Mouse (Mus musculus) stomach, embryonic 14.5 days (tissue): ENCODE results near the gene Psat1. TPM values are rescaled to one million over a fixed set of nuclear protein-coding genes. Genes with fewer than 3 reads are reported as not detected.

Source experiments
- ATAC-seq: fragments of 200-750 bp; cut with Nextera tagmentation; 2 replicates; pipeline ENCODE4 v1.8.0; 2017; ENCODE audit warnings: low read depth, moderate TSS enrichment; ENCODE audit not compliant: insufficient number of reproducible peaks, insufficient read depth, low FRiP score
- H3K27ac ChIP-seq: fragments of 300-500 bp; sonication (generic); 2 replicates; pipeline ENCODE4 v1.5.1; 2014; ENCODE audit warnings: mild to moderate bottlenecking, low read length, moderate library complexity, mixed read lengths
- H3K27me3 ChIP-seq: fragments of 300-500 bp; sonication (generic); 2 replicates; pipeline ENCODE4 v1.6.1; 2014; ENCODE audit warnings: low read length, control low read depth, mixed read lengths; ENCODE audit not compliant: control insufficient read depth, insufficient read depth
- H3K36me3 ChIP-seq: fragments of 300-500 bp; sonication (generic); 2 replicates; pipeline ENCODE4 v1.6.1; 2014; ENCODE audit warnings: mild to moderate bottlenecking, control low read depth, low read length, moderate library complexity, mixed read lengths; ENCODE audit not compliant: control insufficient read depth, insufficient read depth
- H3K4me1 ChIP-seq: fragments of 300-500 bp; sonication (generic); 2 replicates; pipeline ENCODE4 v1.6.1; 2014; ENCODE audit warnings: low read length, control low read depth, mixed read lengths; ENCODE audit not compliant: control insufficient read depth, insufficient read depth
- H3K4me2 ChIP-seq: fragments of 300-500 bp; sonication (generic); replicated peaks from 2 replicates; pipeline ENCODE4 v1.6.1; 2014; ENCODE audit warnings: low read depth, low read length, control low read depth
- H3K4me3 ChIP-seq: fragments of 300-500 bp; sonication (generic); 2 replicates; pipeline ENCODE4 v1.5.1; 2014; ENCODE audit warnings: low read depth, low read length, control low read depth
- H3K9ac ChIP-seq: fragments of 300-500 bp; sonication (generic); replicated peaks from 2 replicates; pipeline ENCODE4 v1.6.1; 2014; ENCODE audit warnings: low read depth, mild to moderate bottlenecking, control low read depth, low read length, moderate library complexity, mixed read lengths
- H3K9me3 ChIP-seq: fragments of 300-500 bp; sonication (generic); 2 replicates; pipeline ENCODE4 v1.6.1; 2016; ENCODE audit warnings: low read depth, low read length, control low read depth; ENCODE audit not compliant: control insufficient read depth
- WGBS: fragments of 180-500 bp; shearing (Covaris S2); extraction: QIAGEN DNeasy Blood & Tissue Kit; methylation state at CpG from one replicate; pipeline ENCODE4 v1.1.7; 2014; 5-methylcytosine and 5-hydroxymethylcytosine counted together
- polyA plus RNA-seq: library from polyadenylated mRNA; unstranded; fragments of >200 nt; fragmentation: Nextera tagmentation; extraction: Ambion mirVana; gene quantifications from 2 replicates; pipeline ENCODE4 v1.2.1, GENCODE M21; 2014

Psat1 gene
- polyA plus RNA-seq, 1 experiment from 2014 or later, result 72.3 TPM

DNA sequence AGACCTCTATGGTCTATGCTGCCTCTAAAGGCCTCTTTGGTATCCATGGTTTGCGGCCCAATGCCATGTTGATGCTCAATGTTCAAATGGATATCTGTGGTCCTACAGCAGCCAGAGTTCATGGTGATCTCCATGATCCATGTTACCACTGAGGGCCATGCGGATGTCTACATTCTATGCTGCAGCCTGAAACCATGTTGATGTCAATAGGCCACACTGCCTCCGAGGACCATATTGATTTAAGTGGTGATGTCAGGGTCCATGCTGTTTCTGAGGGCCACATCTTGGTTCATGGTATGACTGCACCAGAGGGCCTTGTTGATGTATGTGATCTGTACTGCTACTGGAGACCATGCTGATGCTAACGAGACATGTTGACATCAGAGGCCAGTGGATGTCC, 55.0 kb downstream of the Psat1 start:
- H3K4me3 ChIP-seq, result no peak overlapping the region
- no peak overlapping the region for H3K9ac ChIP-seq
- no peak for ATAC-seq
- 92% methylated on average over 4 of the region's 4 CpGs for WGBS
- H3K4me1 ChIP-seq, result no peaks in the 10 kb centered on the region
- no peaks in the 10 kb centered on the region for H3K36me3 ChIP-seq
- no peak overlapping the region for H3K27ac ChIP-seq
- no peak overlapping the region for H3K4me2 ChIP-seq
- no peaks in the 10 kb centered on the region for H3K9me3 ChIP-seq
- H3K27me3 ChIP-seq, result no peaks in the 10 kb centered on the region

DNA sequence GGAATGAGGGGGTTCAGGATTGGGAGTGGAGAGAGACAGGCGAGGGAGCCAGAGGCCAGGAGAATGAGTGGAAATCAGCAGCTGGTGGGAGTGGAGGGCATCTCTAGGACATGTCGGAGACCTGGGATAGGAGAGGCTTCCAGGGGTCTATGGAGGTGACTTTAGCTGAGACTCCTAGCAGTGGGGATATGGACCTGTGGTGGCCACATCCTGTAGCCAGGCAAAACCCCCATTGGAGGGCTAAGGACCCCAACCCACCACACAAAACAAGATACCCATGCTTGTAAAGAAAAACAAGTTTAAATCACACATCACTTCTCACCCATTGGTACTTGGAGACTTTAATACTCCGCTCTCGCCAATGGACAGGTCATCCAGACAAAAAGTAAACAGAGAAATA, 58.7 kb downstream of the Psat1 start:
- WGBS, result 87% methylated on average over 4 of the region's 4 CpGs

DNA sequence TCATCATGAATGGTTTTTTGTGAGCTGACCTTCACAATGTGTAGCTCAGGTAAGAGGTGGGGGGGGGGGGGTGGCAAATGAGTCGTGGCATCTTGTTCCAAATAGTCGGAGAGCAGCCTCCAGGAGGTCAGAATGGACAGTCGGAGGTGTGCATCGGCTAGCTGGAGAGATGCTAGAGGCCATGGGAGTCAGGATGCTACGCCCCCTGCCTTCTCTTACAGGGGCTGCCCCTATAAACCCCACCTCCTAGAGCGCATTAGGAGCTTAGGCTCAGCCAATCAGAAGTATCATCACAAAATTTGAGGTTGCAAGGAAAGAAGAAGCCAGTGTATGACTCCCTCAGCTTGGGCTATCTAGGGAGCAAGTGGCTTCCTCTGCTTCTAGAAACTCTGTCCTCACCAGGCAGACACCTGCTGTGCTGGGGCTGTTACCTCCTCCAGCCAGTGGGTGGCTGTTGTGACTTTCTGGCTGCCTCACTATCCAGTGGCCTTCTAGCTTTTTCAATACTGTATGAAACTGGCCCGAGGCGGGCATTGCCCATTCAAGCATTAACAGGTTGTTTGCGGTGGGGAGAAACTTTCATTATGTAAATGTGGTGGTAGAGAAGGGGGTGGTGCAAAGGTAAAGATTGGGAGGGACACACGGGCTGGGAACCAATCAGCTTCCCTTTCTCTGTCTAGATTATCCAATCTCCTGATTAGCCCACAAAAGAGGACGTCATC, 64.3 kb downstream of the Psat1 start:
- H3K9me3 ChIP-seq, result no peaks in the 10 kb centered on the region
- H3K27ac ChIP-seq, result no peak overlapping the region
- H3K9ac ChIP-seq, result no peak overlapping the region
- no peak overlapping the region for H3K4me3 ChIP-seq
- H3K36me3 ChIP-seq, result no peaks in the 10 kb centered on the region
- no peak for ATAC-seq
- H3K4me2 ChIP-seq, result no peak overlapping the region
- WGBS, result 72% methylated on average over 11 of the region's 11 CpGs
- H3K27me3 ChIP-seq, result no peaks in the 10 kb centered on the region
- H3K4me1 ChIP-seq, result no peaks in the 10 kb centered on the region

More for the DNA sequence above, 58.7 kb downstream of the Psat1 start:
- Histone ChIP-seq H3K4me1 (no peaks in the 10 kb centered on the region), H3K27ac (no peak overlapping the region), H3K9ac (no peak overlapping the region), H3K9me3 (no peaks in the 10 kb centered on the region), H3K4me3 (no peak overlapping the region), H3K36me3 (no peaks in the 10 kb centered on the region), H3K4me2 (no peak overlapping the region), H3K27me3 (no peaks in the 10 kb centered on the region)
- no peak for ATAC-seq

DNA sequence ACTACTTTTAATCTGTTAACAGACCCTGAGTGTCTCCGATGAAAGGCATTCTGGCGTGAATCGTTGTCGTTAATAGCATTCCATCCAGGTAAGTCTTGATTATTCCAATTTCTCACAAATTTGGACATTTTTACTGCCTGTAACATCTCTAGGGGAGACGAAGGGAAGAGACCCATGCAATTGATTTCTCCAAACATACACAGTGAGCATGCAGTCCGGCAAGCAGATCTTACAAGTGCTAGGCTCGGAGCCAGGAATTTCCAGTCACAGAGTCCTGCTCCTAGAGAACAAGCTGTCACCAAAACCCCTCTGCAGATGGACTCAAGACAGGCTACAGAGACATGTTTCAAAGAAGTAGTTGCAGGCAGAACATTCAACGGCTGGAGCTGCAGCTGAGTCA, 66.4 kb downstream of the Psat1 start:
- H3K27ac ChIP-seq, result no peak overlapping the region
- H3K4me1 ChIP-seq, result no peaks in the 10 kb centered on the region
- no peak overlapping the region for H3K9ac ChIP-seq
- ATAC-seq, result no peak
- H3K36me3 ChIP-seq, result no peaks in the 10 kb centered on the region
- H3K4me2 ChIP-seq, result no peak overlapping the region
- H3K9me3 ChIP-seq, result no peaks in the 10 kb centered on the region
- no peak overlapping the region for H3K4me3 ChIP-seq
- 68% methylated on average over 8 of the region's 8 CpGs for WGBS
- H3K27me3 ChIP-seq, result no peaks in the 10 kb centered on the region

DNA sequence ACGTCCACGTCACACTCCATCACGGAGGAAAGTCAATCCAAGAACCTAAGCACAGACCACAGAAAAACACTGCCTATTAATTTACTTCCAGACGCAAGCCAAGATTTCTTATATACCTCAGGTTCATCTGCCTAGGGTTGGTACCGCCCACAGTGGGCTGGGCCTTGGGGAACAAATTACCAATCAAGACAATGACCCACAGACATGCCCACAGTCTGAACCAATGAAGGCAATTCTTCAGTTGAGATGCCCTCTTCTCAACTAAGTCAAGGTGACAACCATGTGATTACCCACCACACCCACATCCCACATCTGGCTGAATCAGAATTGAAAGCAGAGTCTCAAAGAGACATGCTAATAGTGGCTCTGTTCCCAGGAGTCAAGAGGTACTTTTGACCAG, 67.9 kb downstream of the Psat1 start:
- Histone ChIP-seq H3K9ac (no peak overlapping the region), H3K27me3 (no peaks in the 10 kb centered on the region), H3K4me3 (no peak overlapping the region), H3K27ac (no peak overlapping the region), H3K9me3 (no peaks in the 10 kb centered on the region), H3K4me1 (no peaks in the 10 kb centered on the region), H3K36me3 (no peaks in the 10 kb centered on the region), H3K4me2 (no peak overlapping the region)
- WGBS, result 93% methylated on average over 5 of the region's 5 CpGs
- ATAC-seq, result no peak; the same call in 1 of the 2 replicates

DNA sequence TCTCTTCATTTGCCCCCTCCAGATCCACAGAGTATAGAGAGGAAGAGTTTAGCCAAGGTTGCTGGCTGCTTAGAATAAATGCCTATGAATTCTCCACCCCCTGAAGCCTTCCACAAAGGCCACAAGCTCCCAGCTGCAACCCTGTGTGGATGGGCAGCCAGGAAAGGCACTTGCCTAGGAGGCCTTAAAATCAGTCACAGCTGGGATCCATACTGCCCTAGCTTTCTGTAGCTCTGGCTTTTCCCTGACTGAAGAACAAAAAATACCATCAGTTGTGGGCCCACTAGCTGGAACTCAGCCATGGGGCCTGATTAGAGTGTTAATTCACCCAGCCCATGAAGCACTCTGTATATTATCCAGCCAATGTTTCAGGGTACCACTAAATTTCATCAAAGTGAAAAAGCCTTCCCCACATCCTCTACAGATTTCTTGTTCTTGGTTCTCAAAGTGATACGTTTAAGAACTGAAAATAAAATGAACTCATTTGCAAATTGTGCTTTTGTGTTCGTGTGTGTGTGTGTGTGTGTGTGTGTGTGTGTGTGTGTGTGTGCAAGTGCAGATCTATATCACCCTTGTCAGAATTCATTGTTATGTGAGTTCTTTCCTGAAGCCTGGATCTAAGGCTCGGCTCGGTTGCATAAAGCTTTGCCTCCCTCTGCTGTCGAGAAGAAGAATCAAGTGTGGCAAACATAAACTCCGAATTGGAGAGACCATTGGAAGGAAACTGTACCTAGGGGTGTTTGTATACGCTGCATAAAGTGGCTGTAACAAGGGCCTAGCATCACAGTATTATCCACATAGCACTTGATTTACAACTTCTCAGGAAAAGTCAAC, 78.1 kb downstream of the Psat1 start:
- Histone ChIP-seq H3K9me3 (no peaks in the 10 kb centered on the region), H3K4me1 (no peaks in the 10 kb centered on the region), H3K4me2 (no peak overlapping the region), H3K9ac (no peak overlapping the region), H3K4me3 (no peak overlapping the region), H3K27ac (no peak overlapping the region), H3K36me3 (no peaks in the 10 kb centered on the region), H3K27me3 (no peaks in the 10 kb centered on the region)
- no peak for ATAC-seq
- WGBS, result 21% methylated on average over 7 of the region's 7 CpGs

DNA sequence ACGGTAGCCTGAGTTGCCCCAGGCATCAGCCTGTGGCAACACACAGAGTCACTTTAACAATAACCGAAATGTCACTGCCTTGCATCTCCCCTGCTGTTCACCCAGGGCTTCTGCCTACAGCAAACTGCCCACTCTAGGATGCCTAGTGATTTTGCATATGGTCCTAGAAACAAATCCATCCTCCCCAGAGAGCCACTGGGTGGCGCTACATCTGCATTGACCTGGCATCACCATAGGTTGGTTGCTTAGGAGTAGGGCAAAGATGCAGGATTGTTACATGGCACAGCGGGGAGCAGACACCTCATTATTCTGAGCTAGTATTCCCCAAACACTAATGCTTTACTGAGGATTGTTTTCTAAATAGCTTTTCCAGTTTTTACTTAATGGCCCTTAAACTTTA, 80.3 kb downstream of the Psat1 start:
- Histone ChIP-seq H3K27ac (no peak overlapping the region), H3K4me3 (no peak overlapping the region), H3K4me1 (no peaks in the 10 kb centered on the region), H3K27me3 (no peaks in the 10 kb centered on the region), H3K4me2 (no peak overlapping the region), H3K9ac (no peak overlapping the region), H3K9me3 (no peaks in the 10 kb centered on the region), H3K36me3 (no peaks in the 10 kb centered on the region)
- ATAC-seq, result no peak
- WGBS, result 77% methylated on average over 4 of the region's 4 CpGs

DNA sequence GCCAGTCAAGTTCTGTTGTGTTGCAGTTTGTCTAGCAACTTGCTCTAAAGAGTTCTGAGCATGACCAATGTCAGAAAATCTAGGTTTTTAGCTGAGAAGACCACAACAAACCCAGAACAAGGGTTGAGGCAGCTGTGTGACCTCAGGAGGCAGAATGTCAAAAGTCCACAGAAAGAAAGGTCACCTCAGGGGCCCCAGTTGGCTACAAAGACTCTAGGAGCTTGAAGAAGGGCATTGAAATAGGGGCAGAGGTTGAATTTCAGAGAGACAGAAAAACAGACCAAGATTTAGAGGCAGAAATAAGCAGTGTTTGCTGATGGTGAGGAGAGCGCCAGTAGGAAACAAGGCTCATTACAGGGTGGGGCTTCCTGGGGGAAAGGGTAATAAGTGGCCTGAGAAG, 81.0 kb downstream of the Psat1 start:
- no peak for ATAC-seq
- Histone ChIP-seq H3K27me3 (no peaks in the 10 kb centered on the region), H3K9ac (no peak overlapping the region), H3K27ac (no peak overlapping the region), H3K4me2 (no peak overlapping the region), H3K36me3 (no peaks in the 10 kb centered on the region), H3K4me3 (no peak overlapping the region), H3K9me3 (no peaks in the 10 kb centered on the region), H3K4me1 (no peaks in the 10 kb centered on the region)
- 83% methylated on average over 1 of the region's 1 CpGs for WGBS
